Mouse (Mus musculus) left cerebral cortex, adult 2 months (tissue): ENCODE measurements around the gene Gm12248. TPM values are rescaled to one million over a fixed set of nuclear protein-coding genes. Genes with fewer than 3 reads are reported as not detected.
"Not testable (repeated sequence)": the region's sequence is repeated elsewhere in the genome, so short reads cannot be mapped to it uniquely, and the experiment has no call there.

ENCODE experiments used
- DNase-seq, 2 experiments: peaks; one replicate each; pipeline ENCODE4 v3.0.0; 2021 to 2022; ENCODE audit warnings: low spot score in 2 of 2, mixed read lengths in 1 of 2; ENCODE audit errors: extremely low spot score in 1 of 2
- H3K27ac ChIP-seq: fragments of 200-600 bp; 2 replicates; pipeline ENCODE4 v1.8.1; 2022
- H3K4me3 ChIP-seq: fragments of 200-600 bp; 2 replicates; pipeline ENCODE4 v1.8.1; 2022
- CTCF ChIP-seq: fragments of 200-600 bp; IDR thresholded peaks from 2 replicates; pipeline ENCODE4 v1.8.1; 2022; ENCODE audit warnings: antibody characterized with exemption, mild to moderate bottlenecking, moderate library complexity
- intact Hi-C: fragments of 180-260 bp; cut with DNase I; formaldehyde crosslinking; loops from one replicate; pipeline ENCODE4 v1.15.1; 2025
- total RNA-seq, 2 experiments: library from RNA; stranded (reverse); gene quantifications; 2 replicates each; pipeline ENCODE4 v1.2.3; 2021

Gene Gm12248
- total RNA-seq, 2 experiments from 2014 or later: not detected

DNA sequence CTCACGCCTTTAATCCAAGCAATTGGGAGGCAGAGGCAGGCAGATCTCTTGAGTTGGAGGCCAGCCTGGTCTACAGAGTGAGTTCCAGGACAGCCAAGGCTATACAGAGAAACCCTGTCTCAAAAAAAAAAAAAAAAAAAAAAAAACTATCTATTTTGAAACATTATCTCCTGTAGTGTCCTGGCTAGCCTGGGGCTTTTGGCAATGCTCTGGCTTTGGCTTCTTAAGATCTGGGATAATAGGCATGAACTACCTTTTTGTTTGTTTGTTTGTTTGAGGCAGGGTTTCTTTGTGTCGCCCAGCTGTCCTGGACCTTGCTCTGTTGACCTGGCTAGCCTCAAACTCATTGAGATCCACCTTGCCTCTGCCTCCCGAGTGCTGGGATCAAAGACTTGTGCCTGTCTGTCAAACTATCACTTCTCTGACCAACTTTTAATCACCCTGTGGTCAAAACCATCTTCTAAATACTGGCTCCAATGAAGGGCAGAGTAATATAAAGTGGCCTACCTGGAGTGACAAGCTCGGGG, 8.3 kb upstream of the Gm12248 start:
- Histone ChIP-seq H3K4me3 (no peak overlapping the region), H3K27ac (no peak overlapping the region)
- intact Hi-C loops: loop anchor here (5.0 to 10.0 kb wide), 3 partner anchors 139 to 296 kb away; partner anchors contain the start of genes Sap30l and Zfp692
- TF ChIP-seq CTCF: no peak
- no peak for DNase-seq

DNA sequence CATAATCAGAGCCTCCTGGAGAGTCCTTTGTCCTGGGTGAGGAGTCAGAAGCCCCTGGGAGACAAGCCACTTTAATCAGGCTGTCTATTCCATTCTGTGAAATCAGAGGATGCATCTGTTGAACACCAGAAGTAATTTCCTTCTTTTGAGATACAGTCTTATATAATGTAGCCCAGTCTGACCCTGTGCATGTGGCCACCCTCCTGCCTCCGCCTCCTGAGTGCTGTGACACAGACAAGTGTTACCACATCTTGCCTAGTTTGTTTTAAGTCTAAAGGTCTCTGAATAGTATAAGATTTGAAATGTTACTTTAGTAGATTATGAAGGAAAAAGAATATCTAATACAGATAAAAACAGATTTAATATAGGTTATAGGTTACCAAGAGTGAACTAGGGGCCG, 7.1 kb upstream of the Gm12248 start:
- no peak overlapping the region for H3K4me3 ChIP-seq
- H3K27ac ChIP-seq: no peak overlapping the region
- TF ChIP-seq CTCF: no peak
- intact Hi-C loops: loop anchor here (5.0 to 10.0 kb wide), 3 partner anchors 138 to 295 kb away; partner anchors contain the start of genes Sap30l and Zfp692
- DNase-seq: no peak

DNA sequence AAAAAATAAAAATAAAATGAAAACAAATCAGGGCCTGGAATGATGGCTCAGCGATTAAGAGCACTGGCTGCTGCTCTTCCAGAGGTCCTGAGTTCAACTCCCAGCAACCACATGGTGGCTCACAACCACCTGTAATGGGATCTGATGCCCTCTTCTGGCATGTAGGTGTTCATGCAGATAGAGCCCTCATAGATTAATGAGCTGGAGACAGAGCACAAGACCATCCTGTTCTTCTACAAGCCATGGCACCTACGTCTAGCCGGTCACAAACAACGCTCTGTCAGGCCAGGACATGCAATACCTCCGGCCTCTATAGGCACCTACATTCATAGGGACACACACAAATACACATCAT, 5.4 kb upstream of the Gm12248 start:
- peak; percentile 43 for TF ChIP-seq CTCF
- intact Hi-C loops: loop anchor here (2.0 kb wide), 1 partner anchor 148 kb away; no protein-coding TSS in a partner anchor
- H3K27ac ChIP-seq, DNase-seq, H3K4me3 ChIP-seq: not testable (repeated sequence)

DNA sequence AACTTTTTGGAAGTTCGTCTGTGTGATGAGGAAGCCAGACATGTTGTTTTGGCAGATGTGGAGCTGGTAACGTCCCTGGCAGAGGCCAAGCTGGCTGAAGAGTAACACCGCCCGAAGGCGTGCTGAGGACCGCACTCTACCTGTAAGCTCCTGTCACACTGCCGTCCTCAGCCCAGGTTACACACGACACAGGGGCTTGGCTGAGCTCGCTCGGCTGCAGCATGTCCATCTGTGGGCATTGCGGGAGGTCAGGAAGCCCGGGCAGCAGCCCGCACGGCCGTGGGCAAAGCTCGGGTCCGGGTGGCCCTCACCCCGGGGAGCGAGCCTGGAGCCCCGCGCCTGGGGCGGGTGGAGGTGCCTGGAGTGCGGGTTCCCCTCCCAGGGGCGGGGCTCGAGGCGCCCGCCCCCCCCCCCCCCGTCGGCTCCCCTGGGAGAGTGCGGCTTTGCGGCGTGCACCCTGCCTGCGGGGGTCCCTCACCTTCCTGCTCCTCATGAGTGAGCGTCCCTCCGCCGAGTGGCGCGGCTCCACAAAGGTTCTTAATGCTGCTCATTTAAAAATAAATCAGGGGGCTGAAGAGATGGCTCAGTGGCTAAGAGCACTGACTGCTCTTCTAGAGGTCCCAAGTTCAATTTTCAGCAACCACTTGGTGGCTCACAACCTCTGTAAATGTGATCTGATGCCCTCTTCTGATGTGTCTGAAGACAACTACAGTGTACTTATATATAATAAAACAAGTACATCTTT, 4.9 kb upstream of the Gm12248 start:
- H3K27ac ChIP-seq: no peak overlapping the region
- H3K4me3 ChIP-seq: peak overlapping the region; percentile 35
- intact Hi-C loops: loop anchor here (2.0 kb wide), 1 partner anchor 147 kb away; no protein-coding TSS in a partner anchor
- no peak for DNase-seq
- no peak for TF ChIP-seq CTCF

DNA sequence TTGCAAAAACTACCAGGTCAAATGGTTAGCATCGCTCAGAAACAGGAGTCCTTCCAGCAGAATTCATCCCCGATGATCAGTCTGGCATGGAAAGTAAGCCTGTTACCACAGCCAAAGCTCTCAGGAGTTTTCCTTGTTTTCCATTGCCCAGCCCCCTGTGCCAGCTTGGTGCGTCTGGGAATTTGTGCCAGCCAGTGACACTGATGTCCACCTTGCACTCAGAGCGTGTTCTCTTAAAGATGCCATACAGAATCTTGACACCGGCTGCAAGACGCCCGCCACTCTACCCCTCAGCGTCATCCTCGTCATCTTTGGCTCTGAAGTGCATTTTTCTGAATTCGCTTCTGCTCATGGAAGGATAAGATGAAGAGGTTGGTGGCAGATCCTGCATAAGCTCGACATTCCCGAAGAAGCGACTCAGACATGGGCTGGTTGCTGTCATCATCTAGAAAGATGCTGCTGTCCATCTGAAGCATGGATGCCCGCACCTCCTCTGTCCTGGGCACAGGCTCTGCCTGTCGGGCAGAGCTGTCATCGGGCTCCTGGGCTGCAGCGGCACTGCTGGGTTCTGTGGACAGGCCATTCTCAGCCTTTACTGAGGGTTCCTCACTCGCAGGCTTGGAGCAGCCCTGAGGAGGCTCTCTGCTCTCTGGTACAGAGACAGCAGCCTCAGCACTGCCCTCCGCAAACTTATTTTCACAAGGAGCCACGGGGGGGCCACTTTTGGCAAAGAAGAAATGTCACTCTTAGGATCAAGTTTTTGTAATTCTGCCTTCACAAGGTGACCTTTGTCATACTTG, 4.1 kb upstream of the Gm12248 start:
- TF ChIP-seq CTCF: no peak
- peak overlapping the region; percentile 35 for H3K4me3 ChIP-seq

DNA sequence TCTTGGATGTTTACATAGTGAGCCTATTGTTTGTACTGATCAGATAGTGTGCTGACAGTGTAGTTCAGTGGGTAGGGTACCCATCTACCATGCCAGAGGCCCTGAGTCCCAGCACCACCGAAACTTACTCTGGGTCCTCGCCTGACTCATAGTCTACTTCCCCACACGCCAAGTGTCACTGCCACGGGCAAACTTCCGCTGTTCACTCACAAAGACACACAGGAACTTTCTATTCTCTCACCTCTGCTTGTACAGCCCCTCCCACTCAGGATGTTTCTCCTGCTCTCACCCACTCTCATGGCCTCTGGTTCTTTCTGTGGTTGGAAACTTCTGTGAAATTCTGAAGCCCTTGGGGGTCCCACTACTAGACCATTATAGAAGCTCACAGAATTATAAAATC, 3.2 kb upstream of the Gm12248 start:
- no peak for DNase-seq
- TF ChIP-seq CTCF: no peak
- no peak overlapping the region for H3K4me3 ChIP-seq
- H3K27ac ChIP-seq: no peak overlapping the region
- intact Hi-C loops: no loop called here

More for the DNA sequence above, 4.1 kb upstream of the Gm12248 start:
- no peak overlapping the region for H3K27ac ChIP-seq
- intact Hi-C loops: no loop called here
- DNase-seq: no peak

- intact Hi-C loops: no loop called here
- TF ChIP-seq CTCF: no peak
- Histone ChIP-seq H3K4me3 (no peak overlapping the region), H3K27ac (no peak overlapping the region)
- no peak for DNase-seq
Observed at GRCm38 (mm10) chr11:58095561-58095960, 2.6 kb upstream of the Gm12248 start.

- DNase-seq: no peak
- H3K4me3 ChIP-seq: no peak overlapping the region
- no peak overlapping the region for H3K27ac ChIP-seq
- no peak for TF ChIP-seq CTCF
- intact Hi-C loops: no loop called here
Observed at GRCm38 (mm10) chr11:58094766-58095165, 1.8 kb upstream of the Gm12248 start.

GRCm38 (mm10) chr11:58092541-58092940, 393 bp downstream of the Gm12248 start:
- TF ChIP-seq CTCF: no peak
- no peak for DNase-seq
- Histone ChIP-seq H3K27ac (no peak overlapping the region), H3K4me3 (0 out of 2 replicates have a peak overlapping the region, but pooled peaks have one; percentile 14)
- intact Hi-C loops: no loop called here

GRCm38 (mm10) chr11:58081716-58082115, 11.2 kb downstream of the Gm12248 start:
- no peak overlapping the region for H3K4me3 ChIP-seq
- H3K27ac ChIP-seq: no peak overlapping the region
- no peak for TF ChIP-seq CTCF
- no peak for DNase-seq
- intact Hi-C loops: no loop called here

DNA sequence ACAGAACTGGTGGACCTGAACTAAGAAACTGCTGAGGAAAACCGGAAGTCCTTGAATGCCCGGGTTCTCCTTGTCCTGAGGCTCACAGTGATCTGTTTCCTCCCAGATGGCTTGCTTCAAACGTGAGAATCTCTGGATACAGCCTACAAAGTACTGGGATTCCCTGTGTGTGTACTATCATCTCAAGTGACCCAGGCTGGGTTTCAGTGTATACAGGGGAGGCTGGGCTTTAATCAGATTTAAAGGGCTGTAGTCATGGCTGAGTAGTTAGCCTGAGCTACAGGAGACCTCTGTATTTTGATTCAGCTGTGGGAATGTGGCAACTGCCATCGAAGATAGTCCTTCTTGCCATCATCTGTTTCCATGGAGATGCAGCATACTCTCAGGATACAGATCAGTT, 15.7 kb downstream of the Gm12248 start:
- TF ChIP-seq CTCF: no peak
- H3K4me3 ChIP-seq: no peak overlapping the region
- no peak for DNase-seq
- no peak overlapping the region for H3K27ac ChIP-seq
- intact Hi-C loops: no loop called here

DNA sequence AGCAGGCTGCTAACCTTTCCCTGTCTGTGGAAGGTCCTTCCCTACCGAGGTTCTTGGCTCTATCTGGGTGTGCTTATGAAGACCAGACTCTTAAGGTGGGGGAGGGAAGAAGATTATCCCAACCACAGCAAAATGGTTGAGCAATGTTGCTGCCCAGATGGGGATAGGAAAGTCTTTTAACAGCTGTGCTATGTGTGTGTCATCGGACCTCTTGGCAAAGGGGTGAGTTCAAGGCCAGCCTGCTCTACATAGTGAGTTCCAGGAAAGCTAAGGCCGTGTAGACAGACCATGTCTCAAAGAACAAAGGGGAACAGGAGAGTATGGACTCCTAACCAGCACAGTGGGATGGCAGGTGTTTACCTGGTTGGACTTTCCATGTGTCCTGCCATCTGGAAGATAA, 20.0 kb downstream of the Gm12248 start:
- no peak for DNase-seq
- intact Hi-C loops: no loop called here
- no peak for TF ChIP-seq CTCF
- no peak overlapping the region for H3K27ac ChIP-seq
- H3K4me3 ChIP-seq: no peak overlapping the region
